ENCODE assay signal across 8 mouse cellular contexts in genomic region chr12:52834781-52835279, GRCm38 (mm10).
DNase-seq lines count a peak whose midpoint lies in the region; ATAC-seq and TF ChIP-seq lines count a peak whose summit lies in the region.

No protein-coding gene starts in this region.

- TF ChIP-seq CTCF in lung, embryonic 14.5 days (IDR thresholded peaks at IDR 0.05; ENCODE audit: low read depth), result no peak

- ATAC-seq in lung, embryonic 14.5 days (ENCODE audit: insufficient read depth), result peak; percentile 10; the same call in 1 of the 2 replicates
- no peak for ATAC-seq in intestine, embryonic 16.5 days
- ATAC-seq in monocyte, adult 5-6 weeks (replicated peaks; ENCODE audit: insufficient number of reproducible peaks, low FRiP score, low TSS enrichment, poor library complexity, severe bottlenecking), result no peak
- ATAC-seq in megakaryocyte-erythroid progenitor cell, adult 5-6 weeks (replicated peaks; ENCODE audit: low FRiP score, low TSS enrichment, poor library complexity, severe bottlenecking), result no peak

- peak overlapping the region; percentile 58; the same call in 1 of the 2 replicates for H3K27ac ChIP-seq in lung, embryonic 14.5 days (ENCODE audit: low read depth)
- H3K27ac ChIP-seq in intestine, embryonic 16.5 days (ENCODE audit: low read length), result peak overlapping the region; percentile 55; the same call in 1 of the 2 replicates

- no peak overlapping the region for H3K9ac ChIP-seq in lung, embryonic 14.5 days
- no peak overlapping the region; the same call in 1 of the 2 replicates for H3K9ac ChIP-seq in intestine, embryonic 16.5 days (ENCODE audit: low read depth, low read length)

- no peak overlapping the region for H3K4me3 ChIP-seq in lung, embryonic 14.5 days (ENCODE audit: low read depth, low read length)
- H3K4me3 ChIP-seq in intestine, embryonic 16.5 days (ENCODE audit: low read length), result no peak overlapping the region

- H3K36me3 ChIP-seq in lung, embryonic 14.5 days (ENCODE audit: insufficient read depth), result no peaks in the 10 kb centered on the region
- no peaks in the 10 kb centered on the region for H3K36me3 ChIP-seq in intestine, embryonic 16.5 days (ENCODE audit: control insufficient read depth, insufficient read depth, low read length)

- H3K4me1 ChIP-seq in lung, embryonic 14.5 days (ENCODE audit: insufficient read depth), result peaks cover 15% of the 10 kb centered on the region
- H3K4me1 ChIP-seq in intestine, embryonic 16.5 days (ENCODE audit: control insufficient read depth, insufficient read depth, low read length), result peaks cover 5% of the 10 kb centered on the region; the same call in 1 of the 2 replicates

- WGBS in lung, embryonic 14.5 days, result 51% methylated on average over 6 of the region's 6 CpGs
- WGBS in intestine, embryonic 16.5 days, result 64% methylated on average over 6 of the region's 6 CpGs

- no peak for DNase-seq in lung, embryonic 14.5 days
- no peak for DNase-seq in lung, adult 18-20 months
- DNase-seq in heart, adult 9 months (ENCODE audit: low spot score in 2 of 2), result peak; percentile 12 to 33
- DNase-seq in retina, embryonic 14.5 days (ENCODE audit: low spot score), result peak; percentile 27
- DNase-seq in urinary bladder, postnatal 36 days (ENCODE audit: low spot score in 2 of 2), result no peak

- peak overlapping the region; percentile 16; the same call in 1 of the 2 replicates for H3K4me2 ChIP-seq in lung, embryonic 14.5 days
- H3K4me2 ChIP-seq in intestine, embryonic 16.5 days (ENCODE audit: low read depth, low read length), result no peak overlapping the region

- no peaks in the 10 kb centered on the region for H3K9me3 ChIP-seq in lung, embryonic 14.5 days (ENCODE audit: low read depth, low read length)
- no peaks in the 10 kb centered on the region for H3K9me3 ChIP-seq in intestine, embryonic 16.5 days (ENCODE audit: control insufficient read depth, low read length)

- H3K27me3 ChIP-seq in lung, embryonic 14.5 days (ENCODE audit: insufficient read depth, low read length), result no peaks in the 10 kb centered on the region
- H3K27me3 ChIP-seq in intestine, embryonic 16.5 days (replicated peaks; ENCODE audit: control insufficient read depth, insufficient read depth, low read length), result 0 out of 2 replicates have a peak, but pooled peaks cover 3% of the 10 kb centered on the region

Comparison
In these comparisons a context has a peak if more than half of its experiments do, and no peak if none do; other contexts are left out.
1. DNase-seq: peak in heart, adult 9 months (2 of 2) and retina, embryonic 14.5 days (single experiment); none in lung, embryonic 14.5 days (single experiment), lung, adult 18-20 months (0 of 2) and urinary bladder, postnatal 36 days (0 of 2).